Mouse (Mus musculus): ENCODE measurements around the gene Fastk.

GRCm38 (mm10) chr5:24424004-24424781 is 20.9 kb downstream of the Fastk start:
- TF ChIP-seq POLR2A (IDR thresholded peaks at IDR 0.05; ENCODE audit: low read depth, low read length): no peak
- no peak for TF ChIP-seq CTCF (IDR thresholded peaks at IDR 0.05; ENCODE audit: extremely low read depth, insufficient read length, insufficient replicate concordance, low read depth, low read length)

All from small intestine, adult 2 months (tissue).